Mouse (Mus musculus) kidney, postnatal 0 days (tissue): Measurements from ENCODE around the gene Uqcc1. TPM values are rescaled to one million over a fixed set of nuclear protein-coding genes. Genes with fewer than 3 reads are reported as not detected.
"Not testable (repeated sequence)": the region's sequence is repeated elsewhere in the genome, so short reads cannot be mapped to it uniquely, and the experiment has no call there.

ENCODE experiments used
- ATAC-seq: fragments of 200-750 bp; cut with Nextera tagmentation; replicated peaks from 2 replicates; pipeline ENCODE4 v1.8.0; 2017; ENCODE audit warnings: low read depth, moderate number of reproducible peaks, moderate TSS enrichment, moderate library complexity; ENCODE audit not compliant: low FRiP score
- DNase-seq: peaks from one replicate; pipeline ENCODE4 v3.0.0-alpha.2; 2016; ENCODE audit warnings: low spot score
- H3K27ac ChIP-seq: fragments of 300-500 bp; sonication (generic); 2 replicates; pipeline ENCODE4 v1.5.1; 2014; ENCODE audit warnings: mild to moderate bottlenecking
- H3K27me3 ChIP-seq: fragments of 300-500 bp; sonication (generic); 2 replicates; pipeline ENCODE4 v1.6.1; 2014; ENCODE audit warnings: low read length, mixed read lengths; ENCODE audit not compliant: insufficient read depth
- H3K36me3 ChIP-seq: fragments of 300-500 bp; sonication (generic); 2 replicates; pipeline ENCODE4 v1.6.1; 2014; ENCODE audit warnings: low read length, mixed read lengths; ENCODE audit not compliant: insufficient read depth
- H3K4me1 ChIP-seq: fragments of 300-500 bp; sonication (generic); replicated peaks from 2 replicates; pipeline ENCODE4 v1.6.1; 2014; ENCODE audit warnings: antibody characterized with exemption, low read length, mixed read lengths; ENCODE audit not compliant: insufficient read depth
- H3K4me2 ChIP-seq: fragments of 300-500 bp; sonication (generic); 2 replicates; pipeline ENCODE4 v1.6.1; 2014; ENCODE audit warnings: mild to moderate bottlenecking, low read length, moderate library complexity, mixed read lengths
- H3K4me3 ChIP-seq: fragments of 300-500 bp; sonication (generic); replicated peaks from 2 replicates; pipeline ENCODE4 v1.5.1; 2014; ENCODE audit warnings: low read depth, low read length
- H3K9ac ChIP-seq: fragments of 300-500 bp; sonication (generic); 2 replicates; pipeline ENCODE4 v1.6.1; 2014; ENCODE audit warnings: low read depth, low read length
- H3K9me3 ChIP-seq: fragments of 300-500 bp; sonication (generic); replicated peaks from 2 replicates; pipeline ENCODE4 v1.6.1; 2016; ENCODE audit warnings: low read length, inconsistent platforms, mixed read lengths
- CTCF ChIP-seq: IDR thresholded peaks from 2 replicates; pipeline ENCODE4 v1.5.1; 2016; ENCODE audit warnings: antibody characterized with exemption, low read depth, mild to moderate bottlenecking, moderate library complexity
- WGBS: fragments of 180-500 bp; shearing (Covaris S2); extraction: QIAGEN DNeasy Blood & Tissue Kit; methylation state at CpG from one replicate; pipeline ENCODE4 v1.1.7; 2014; 5-methylcytosine and 5-hydroxymethylcytosine counted together
- polyA plus RNA-seq: library from polyadenylated mRNA; unstranded; fragments of >200 nt; fragmentation: Nextera tagmentation; extraction: Ambion mirVana; gene quantifications from 2 replicates; pipeline ENCODE4 v1.2.1, GENCODE M21; 2015

Gene Uqcc1
- polyA plus RNA-seq, 1 experiment from 2014 or later = 72.9 TPM

- Histone ChIP-seq H3K4me1 (0 out of 2 replicates have a peak, but pooled peaks cover 4% of the 10 kb centered on the region), H3K4me3 (no peak within 1 kb of the TSS), H3K9me3 (no peaks in the 10 kb centered on the region), H3K36me3 (no peaks in the 10 kb centered on the region), H3K9ac (no peak within 1 kb of the TSS), H3K4me2 (no peak within 1 kb of the TSS), H3K27ac (no peak within 1 kb of the TSS), H3K27me3 (no peaks in the 10 kb centered on the region)
- ATAC-seq (no peak), DNase-seq (no peak)
- TF ChIP-seq CTCF = no peak
- WGBS = 87% methylated on average over 3 of the region's 3 CpGs
Observed at GRCm38 (mm10) chr2:155940681-155941080, 10.6 kb upstream of the Uqcc1 start, which contains the start of gene Gm15557. Gm15557 (plus strand) TSS chr2:155940728.

GRCm38 (mm10) chr2:155939897-155940529 is 9.9 kb upstream of the Uqcc1 start:
- Histone ChIP-seq H3K9ac (no peak overlapping the region), H3K36me3 (no peaks in the 10 kb centered on the region), H3K4me2 (no peak overlapping the region), H3K27me3 (no peaks in the 10 kb centered on the region), H3K9me3 (no peaks in the 10 kb centered on the region), H3K4me1 (0 out of 2 replicates have a peak, but pooled peaks cover 4% of the 10 kb centered on the region), H3K27ac (no peak overlapping the region), H3K4me3 (no peak overlapping the region)
- ATAC-seq (no peak), DNase-seq (no peak)
- no peak for TF ChIP-seq CTCF
- WGBS = 67% methylated on average over 7 of the region's 7 CpGs

GRCm38 (mm10) chr2:155928711-155929345 is 1.3 kb downstream of the Uqcc1 start:
- TF ChIP-seq CTCF = no peak
- ATAC-seq (no peak), DNase-seq (no peak)
- WGBS = 44% methylated on average over 7 of the region's 7 CpGs
- no peaks in the 10 kb centered on the region for H3K9me3 ChIP-seq
- H3K4me2 ChIP-seq = peak overlapping the region; percentile 88
- peak overlapping the region; percentile 68 for H3K9ac ChIP-seq
- 0 out of 2 replicates have a peak, but pooled peaks cover 7% of the 10 kb centered on the region for H3K36me3 ChIP-seq
- peak overlapping the region; percentile 65 for H3K4me3 ChIP-seq
- H3K27me3 ChIP-seq = no peaks in the 10 kb centered on the region
- H3K27ac ChIP-seq = peak overlapping the region; percentile 88
- 0 out of 2 replicates have a peak, but pooled peaks cover 3% of the 10 kb centered on the region for H3K4me1 ChIP-seq

GRCm38 (mm10) chr2:155925213-155925612 is 4.9 kb downstream of the Uqcc1 start:
- not testable (repeated sequence) for ATAC-seq

GRCm38 (mm10) chr2:155923143-155923542 is 7.0 kb downstream of the Uqcc1 start:
- DNase-seq (no peak), ATAC-seq (no peak)
- no peaks in the 10 kb centered on the region for H3K4me1 ChIP-seq
- H3K4me3 ChIP-seq = no peak overlapping the region
- 97% methylated on average over 7 of the region's 7 CpGs for WGBS
- no peak for TF ChIP-seq CTCF
- no peaks in the 10 kb centered on the region for H3K27me3 ChIP-seq
- no peak overlapping the region for H3K4me2 ChIP-seq
- H3K9ac ChIP-seq = no peak overlapping the region
- H3K9me3 ChIP-seq = no peaks in the 10 kb centered on the region
- no peak overlapping the region for H3K27ac ChIP-seq
- 0 out of 2 replicates have a peak, but pooled peaks cover 15% of the 10 kb centered on the region for H3K36me3 ChIP-seq

More at GRCm38 (mm10) chr2:155925213-155925612, 4.9 kb downstream of the Uqcc1 start:
- DNase-seq, H3K36me3 ChIP-seq, H3K4me3 ChIP-seq, H3K27me3 ChIP-seq, H3K9me3 ChIP-seq, H3K4me2 ChIP-seq, H3K27ac ChIP-seq, H3K9ac ChIP-seq, H3K4me1 ChIP-seq: not testable (repeated sequence)
- 91% methylated on average over 6 of the region's 6 CpGs for WGBS

- Histone ChIP-seq H3K36me3 (peaks cover 36% of the 10 kb centered on the region), H3K9me3 (no peaks in the 10 kb centered on the region), H3K9ac (no peak overlapping the region), H3K27me3 (no peaks in the 10 kb centered on the region), H3K4me2 (no peak overlapping the region), H3K4me1 (no peaks in the 10 kb centered on the region), H3K4me3 (no peak overlapping the region), H3K27ac (no peak overlapping the region)
- TF ChIP-seq CTCF = no peak
- WGBS = 92% methylated on average over 6 of the region's 6 CpGs
- ATAC-seq (no peak), DNase-seq (no peak)
Observed at GRCm38 (mm10) chr2:155914684-155915083, 15.4 kb downstream of the Uqcc1 start.
